Mouse (Mus musculus): ENCODE data around the gene Pdha2. TPM values are rescaled to one million over a fixed set of nuclear protein-coding genes. Genes with fewer than 3 reads are reported as not detected.

The Pdha2 gene
- not detected for total RNA-seq (2021)
- long read RNA-seq, experiment 1: 0 reads
- long read RNA-seq, experiment 2: 0 reads

GRCm38 (mm10) chr3:141212255-141212654 is at the start of gene Pdha2:
Pdha2 (minus strand) TSS chr3:141212355.
- DNase-seq: no peak

- no peak for DNase-seq
These were observed 48.4 kb upstream of the Pdha2 start for GRCm38 (mm10) chr3:141260518-141260917.

DNA sequence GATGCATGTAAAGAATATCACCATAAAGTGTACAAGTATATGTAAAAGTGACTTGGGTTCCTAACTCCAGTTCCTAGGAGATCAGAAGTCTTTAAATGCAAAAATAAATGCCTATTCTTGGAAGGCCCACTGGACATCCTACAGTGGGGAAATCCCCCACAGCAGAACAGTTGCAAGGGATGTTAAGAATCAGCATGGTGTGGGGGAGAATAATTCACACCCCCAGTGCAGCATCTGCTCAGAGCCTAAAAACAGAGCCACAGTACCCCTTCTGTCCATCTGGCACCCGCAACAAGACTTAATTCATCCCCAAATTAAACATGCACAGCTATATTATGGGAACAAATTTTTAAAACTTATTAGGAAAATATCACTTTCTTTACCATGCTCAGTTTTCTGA is 39.3 kb upstream of the Pdha2 start:
- DNase-seq: no peak

GRCm38 (mm10) chr3:141244725-141245298 is 32.7 kb upstream of the Pdha2 start:
- no peak for DNase-seq

DNA sequence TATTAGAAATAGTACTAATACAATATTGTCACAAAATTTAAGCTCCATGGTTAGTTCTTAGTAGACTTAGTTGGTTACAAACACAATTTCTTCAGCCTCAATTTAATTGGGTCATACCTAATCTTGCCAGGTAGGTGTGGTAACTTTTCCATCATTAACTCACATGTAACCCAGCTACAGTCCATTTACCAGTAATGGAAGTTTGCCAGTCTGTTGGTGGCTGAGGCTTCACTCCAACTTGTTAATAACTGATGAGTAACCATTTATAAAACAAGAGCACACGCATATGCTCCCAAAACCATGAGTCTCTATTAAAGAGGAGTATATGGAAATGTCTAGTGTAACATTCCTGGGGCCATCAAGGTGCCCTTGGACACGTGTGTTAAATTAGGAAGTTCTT is 25.9 kb upstream of the Pdha2 start:
- no peak for DNase-seq

GRCm38 (mm10) chr3:141229148-141229547 is 17.0 kb upstream of the Pdha2 start:
- no peak for DNase-seq

- DNase-seq: no peak
These were observed 10.2 kb upstream of the Pdha2 start for GRCm38 (mm10) chr3:141222339-141222738.

DNA sequence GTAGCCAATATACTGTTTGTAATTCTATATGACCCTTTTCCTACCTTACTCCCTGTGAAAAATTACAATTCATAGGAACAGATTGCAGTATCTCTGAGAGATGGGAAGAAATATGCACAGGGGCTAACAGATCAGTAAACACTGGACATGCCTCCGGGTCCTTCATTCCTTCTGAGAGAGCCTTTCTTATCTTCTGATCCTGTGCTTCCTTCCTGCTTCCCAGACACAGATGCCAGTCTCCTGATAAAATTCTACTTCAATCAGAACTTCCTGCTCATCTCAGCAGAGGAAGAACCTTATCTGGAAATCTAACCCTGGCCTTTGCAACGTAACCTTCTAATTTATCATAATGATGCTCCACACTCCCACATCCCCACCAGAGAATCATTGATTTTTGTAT is 6.4 kb upstream of the Pdha2 start:
- no peak for DNase-seq

DNA sequence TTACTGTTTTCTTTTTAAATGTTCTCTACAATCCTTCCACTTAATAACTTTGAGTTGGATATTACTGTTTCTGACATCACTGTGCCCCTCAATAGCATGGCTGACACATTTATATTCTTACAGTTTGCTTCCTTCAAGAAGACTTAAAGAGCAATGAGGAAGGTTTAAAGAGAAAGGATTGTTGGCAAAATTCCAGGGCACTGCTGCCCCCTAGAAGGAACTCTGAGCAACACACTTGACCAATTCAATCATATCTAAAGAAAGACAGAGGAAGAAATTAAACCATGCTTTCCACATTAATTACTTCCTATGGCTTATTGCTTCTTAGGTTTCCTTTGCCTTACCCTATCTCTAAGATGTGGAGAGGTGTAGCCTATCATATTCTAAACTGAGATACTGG is 4.8 kb upstream of the Pdha2 start:
- DNase-seq: no peak

DNA sequence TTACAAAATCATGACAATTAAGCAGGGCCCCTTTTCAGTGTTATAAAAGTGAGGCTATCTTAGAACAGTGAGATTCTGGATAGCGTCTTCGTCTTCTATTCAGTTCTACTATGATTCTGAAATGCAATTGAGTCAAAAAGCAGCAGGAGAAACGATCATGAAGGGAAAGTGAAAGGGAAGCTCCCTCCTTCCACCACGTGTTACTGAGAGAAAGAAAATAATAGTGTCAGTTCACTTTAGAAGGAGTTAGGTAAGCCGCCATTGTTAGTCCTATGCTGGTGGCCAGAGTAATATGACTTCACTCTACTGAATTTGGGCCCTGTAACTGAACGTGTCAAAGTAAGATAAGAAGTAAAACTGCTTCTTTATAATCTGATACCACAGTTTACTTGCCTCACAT is 4.1 kb upstream of the Pdha2 start:
- DNase-seq: no peak

- no peak for DNase-seq
These were observed 2.6 kb upstream of the Pdha2 start for GRCm38 (mm10) chr3:141214789-141215188.

DNA sequence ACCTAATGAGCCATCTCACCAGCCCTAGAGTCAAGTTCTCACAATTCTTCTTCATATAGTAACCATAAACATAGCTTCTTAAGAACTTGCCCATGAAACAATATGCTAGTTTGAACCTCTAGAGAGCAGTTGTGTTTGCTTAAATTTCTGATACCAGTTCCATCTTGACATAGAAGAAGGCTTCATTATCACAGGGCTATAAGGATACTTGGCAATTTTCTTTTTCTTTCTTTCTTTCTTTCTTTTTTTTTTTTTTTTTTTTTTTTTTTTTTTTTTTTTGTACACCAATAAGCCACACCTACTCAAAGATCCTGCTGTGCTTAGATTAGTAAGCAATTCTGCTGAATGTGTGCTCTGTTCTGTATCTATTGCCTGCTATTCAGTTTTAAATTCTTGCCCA is 2.0 kb upstream of the Pdha2 start:
- DNase-seq: no peak

DNA sequence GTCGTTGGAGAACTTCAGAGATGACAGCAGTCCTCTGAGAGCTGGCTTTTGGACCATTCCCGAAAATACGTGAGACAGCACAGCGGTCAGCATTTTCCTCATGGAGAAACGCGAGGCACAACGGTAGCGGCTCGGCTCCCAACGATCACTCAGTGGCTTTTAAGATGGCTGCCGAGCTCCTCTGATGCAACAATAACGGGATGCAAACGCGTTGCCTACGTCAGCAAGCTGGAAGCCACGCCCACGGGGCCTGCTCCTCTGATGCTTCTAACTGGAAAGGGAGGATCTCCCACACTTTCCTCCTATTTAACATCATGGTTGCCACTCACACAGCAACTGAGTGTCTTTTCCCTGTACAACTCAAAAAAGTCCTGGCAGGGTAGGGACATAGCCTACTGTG is 511 bp downstream of the Pdha2 start:
- no peak for DNase-seq

- no peak for DNase-seq
These were observed 10.4 kb downstream of the Pdha2 start for GRCm38 (mm10) chr3:141201766-141202165.

DNA sequence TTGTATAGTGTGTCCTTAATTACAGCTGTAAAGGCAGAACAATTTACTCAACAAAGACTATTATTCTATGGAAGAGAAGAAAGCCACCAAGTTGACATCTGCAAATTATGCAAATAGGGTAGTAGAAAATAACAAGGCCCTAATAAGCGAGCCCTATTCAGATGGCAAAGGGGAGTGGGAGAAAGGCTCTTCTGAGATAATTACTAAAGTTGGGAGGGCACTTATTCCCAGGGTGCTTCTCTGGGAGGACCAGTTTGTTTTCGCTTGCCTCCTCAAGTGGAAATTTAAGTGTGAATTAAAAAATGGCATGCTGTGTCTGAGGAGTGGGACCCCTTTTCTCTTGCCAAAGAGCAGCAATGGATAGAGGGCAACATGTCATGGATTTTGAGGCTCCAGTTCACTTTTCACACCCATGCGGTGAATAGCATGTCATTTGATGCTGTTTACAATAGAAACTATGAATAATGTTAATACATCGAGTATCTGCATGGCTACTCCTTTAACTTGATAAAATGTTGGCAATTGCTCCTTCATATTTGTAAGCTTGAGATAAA is 14.8 kb downstream of the Pdha2 start:
- DNase-seq: no peak

- DNase-seq: no peak
These were observed 20.5 kb downstream of the Pdha2 start for GRCm38 (mm10) chr3:141191653-141192052.

- no peak for DNase-seq
These were observed 21.7 kb downstream of the Pdha2 start for GRCm38 (mm10) chr3:141190429-141190828.

- DNase-seq: no peak
These were observed 51.2 kb downstream of the Pdha2 start for GRCm38 (mm10) chr3:141160986-141161385.
